Mouse (Mus musculus) urinary bladder, postnatal 25 days (tissue): ENCODE measurements at regions not wholly inside any gene's neighbourhood (a gene's known extent, or its start where the extent isn't known, plus 50 kb on each side); places are given as distances from the start of the nearest gene placed in this dataset.

Experiments
- DNase-seq: peaks from one replicate; pipeline ENCODE4 v3.0.0; 2022; ENCODE audit warnings: low spot score

- no peak for DNase-seq
Observed at GRCm38 (mm10) chr2:167757157-167757780, 67.6 kb upstream of the Tmem189 start.

DNA sequence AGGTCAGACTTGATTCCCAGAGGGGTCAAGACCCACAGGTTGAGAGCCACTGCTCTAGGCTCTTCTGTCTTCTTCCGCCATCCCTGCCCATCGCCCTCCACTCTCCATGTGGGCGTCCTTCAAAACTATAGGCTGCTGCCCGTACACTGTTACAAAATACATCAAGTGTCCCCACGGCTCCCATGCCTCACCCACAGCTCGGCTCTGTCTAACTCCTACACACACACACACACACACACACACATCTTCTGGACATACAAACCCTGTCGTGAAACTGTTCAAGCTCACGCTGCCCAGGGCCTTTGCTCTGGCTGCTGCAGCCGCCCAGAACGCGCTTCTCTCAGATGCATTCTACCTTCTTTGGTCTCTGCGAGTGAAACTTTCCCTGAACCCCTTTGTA, 67.1 kb upstream of the Tmem189 start:
- DNase-seq = no peak

DNA sequence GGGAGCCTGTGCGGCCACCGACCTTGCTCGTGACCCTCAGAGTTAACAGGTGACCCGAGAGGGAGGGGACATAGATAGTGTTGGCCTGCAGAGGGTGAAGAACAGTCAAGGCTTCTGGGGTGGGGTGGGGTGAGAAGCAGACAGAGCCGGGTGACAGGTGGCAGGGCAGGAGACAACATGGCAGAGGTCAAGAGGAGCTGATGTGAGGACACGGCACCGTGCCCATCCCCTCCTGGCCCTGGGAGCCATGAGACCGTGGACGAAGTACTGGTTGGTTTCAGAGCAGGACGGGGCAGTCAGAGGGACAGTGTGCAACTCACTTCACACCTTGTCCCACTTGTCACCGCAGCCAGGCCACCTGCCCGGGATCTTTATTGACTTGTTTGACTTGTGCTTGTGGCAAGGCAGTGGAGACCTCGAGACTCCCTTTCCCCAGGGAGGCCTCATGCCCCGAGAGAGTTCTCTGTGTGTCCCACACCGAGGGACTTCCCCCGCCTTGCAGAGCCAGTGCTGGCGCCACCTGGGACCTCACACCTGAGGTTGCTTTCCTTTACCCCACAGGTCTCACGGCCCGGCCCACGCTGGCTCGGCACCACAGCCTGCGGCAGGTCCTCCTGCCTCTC, 65.4 kb upstream of the Tmem189 start:
- no peak for DNase-seq

- no peak for DNase-seq
Observed at GRCm38 (mm10) chr2:167753898-167754297, 64.3 kb upstream of the Tmem189 start.

DNA sequence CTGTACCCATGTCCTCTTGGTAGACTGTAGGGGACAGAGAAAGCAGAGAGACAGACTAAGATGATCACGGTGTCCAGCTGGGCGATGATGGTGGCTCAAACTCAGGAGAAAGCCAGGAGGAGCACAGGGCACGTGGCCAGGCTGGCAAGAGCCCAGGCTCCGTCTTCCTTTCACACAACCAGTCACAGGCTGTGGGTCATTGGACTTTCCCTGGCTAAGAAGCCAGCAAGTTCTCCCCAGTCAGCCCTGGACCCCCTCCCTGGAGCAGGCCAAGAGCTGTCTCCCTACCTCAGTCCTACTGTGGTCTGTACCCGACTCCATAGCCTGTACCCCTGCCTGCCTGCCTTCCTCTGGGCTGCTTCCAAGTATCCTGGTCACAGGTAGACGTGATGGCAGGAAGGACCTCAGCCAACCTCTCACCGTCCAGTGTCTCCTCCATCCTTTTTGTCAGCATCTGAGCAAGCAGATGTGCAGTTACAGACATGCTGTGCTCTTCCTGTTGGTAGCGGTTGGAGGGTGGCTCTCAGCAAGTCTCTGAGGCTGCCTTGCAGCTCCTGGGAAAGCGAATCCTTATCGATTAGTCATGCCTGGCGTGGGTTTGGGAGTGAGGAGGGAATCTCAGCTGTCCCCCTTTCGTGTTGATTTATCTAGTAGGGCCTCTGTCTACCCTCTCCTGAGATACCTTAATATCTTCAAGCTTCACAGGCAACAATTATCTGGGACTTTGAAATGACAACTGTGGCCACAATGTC, 63.4 kb upstream of the Tmem189 start:
- no peak for DNase-seq

DNA sequence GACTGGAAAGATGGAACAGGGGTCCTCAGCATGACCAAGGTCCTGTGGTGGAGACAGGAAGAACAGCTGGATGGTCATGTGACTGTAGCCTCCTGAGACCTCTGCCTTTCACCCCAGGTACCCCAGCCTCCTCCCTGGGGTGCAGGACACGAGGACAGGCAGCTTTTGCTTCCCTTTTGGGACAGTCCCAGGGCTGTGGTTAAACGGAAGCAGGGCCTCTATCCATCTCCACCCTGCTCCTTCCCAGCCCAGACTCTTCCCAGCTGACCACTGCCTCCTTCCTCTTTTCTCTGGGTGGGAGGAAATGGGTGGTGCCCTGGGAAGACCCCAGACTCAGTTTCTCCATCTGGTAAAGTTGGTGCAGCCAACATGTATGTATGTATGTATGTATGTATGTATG, 62.0 kb upstream of the Tmem189 start:
- no peak for DNase-seq

DNA sequence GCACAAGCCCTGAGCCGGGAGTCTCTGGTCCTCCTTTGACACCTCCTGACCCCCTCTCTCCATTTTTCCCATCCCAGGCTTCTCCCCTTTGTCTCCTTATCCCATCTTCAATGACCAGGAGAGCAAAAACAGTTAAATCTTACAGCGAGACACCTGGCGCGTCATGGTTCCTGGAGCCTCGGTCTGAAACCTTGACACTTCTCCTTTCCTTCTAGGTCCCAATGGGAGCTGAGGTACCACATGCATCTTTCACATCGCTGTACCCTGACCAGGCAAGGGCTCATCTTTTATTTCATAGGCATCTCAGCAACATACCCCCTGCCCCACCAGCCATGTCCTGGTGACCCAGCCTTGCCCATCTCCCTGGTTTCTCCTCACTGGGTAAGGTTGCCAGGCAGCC, 58.7 kb upstream of the Tmem189 start:
- no peak for DNase-seq

- no peak for DNase-seq
Observed at GRCm38 (mm10) chr2:167747164-167747843, 57.7 kb upstream of the Tmem189 start.

DNA sequence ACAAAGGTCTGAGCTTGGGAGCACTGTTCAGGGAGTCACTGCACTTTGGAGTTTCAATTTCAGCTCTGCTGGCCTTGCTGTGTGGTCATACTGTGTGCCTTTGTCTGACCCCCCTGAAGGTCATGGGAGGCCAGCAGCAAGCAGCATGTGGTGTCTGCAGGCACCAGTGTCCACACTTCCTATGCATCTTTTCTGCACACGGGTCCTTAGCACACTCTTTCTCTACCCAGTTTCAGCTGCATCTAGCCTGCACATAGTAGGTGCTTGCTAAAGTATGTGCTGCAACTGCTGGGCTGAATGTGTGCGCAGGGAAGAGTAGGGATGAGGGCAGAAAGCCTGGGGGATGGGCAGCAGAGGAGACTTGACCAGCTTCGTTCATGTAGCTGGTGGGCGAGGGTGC, 56.7 kb upstream of the Tmem189 start:
- no peak for DNase-seq

DNA sequence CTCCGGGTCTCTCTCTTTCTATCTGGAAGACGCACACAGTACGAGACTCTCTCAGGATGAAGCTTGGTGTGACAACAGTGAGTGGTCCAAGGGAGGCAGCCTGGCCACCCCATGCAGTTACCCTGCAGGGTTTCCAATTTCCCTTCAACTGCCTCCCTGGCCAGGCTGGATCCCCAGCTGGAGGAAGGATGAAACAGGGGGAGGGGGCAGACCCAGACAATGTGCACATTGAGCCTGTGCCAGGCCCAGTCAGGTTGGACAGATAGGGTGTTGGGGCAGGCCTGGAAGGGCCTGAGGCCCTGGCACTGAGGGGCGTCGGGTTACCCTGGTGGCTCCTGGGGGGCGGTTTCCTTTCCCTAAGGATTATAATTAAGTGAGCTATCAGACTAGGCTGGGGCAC, 55.8 kb upstream of the Tmem189 start:
- DNase-seq = no peak

DNA sequence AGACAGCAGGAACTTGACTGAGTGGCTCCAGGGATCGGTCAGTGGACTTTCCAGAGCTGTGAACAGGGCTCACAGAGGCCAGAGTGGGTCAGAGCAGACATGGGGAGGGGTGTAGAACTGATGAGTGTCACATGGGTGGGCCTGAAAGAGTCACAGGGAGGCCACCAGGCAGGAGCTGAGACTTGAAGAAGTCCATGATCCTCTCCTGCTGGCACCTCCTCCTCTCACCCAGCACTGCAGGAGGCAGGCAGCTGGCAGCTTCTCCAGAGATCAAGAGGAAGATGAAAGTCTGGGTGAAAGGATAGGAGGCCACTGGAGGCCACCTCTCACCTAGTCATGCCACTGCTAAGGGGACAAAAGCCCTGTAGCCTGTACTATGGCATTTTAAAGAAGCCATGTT, 54.5 kb upstream of the Tmem189 start:
- DNase-seq = no peak

DNA sequence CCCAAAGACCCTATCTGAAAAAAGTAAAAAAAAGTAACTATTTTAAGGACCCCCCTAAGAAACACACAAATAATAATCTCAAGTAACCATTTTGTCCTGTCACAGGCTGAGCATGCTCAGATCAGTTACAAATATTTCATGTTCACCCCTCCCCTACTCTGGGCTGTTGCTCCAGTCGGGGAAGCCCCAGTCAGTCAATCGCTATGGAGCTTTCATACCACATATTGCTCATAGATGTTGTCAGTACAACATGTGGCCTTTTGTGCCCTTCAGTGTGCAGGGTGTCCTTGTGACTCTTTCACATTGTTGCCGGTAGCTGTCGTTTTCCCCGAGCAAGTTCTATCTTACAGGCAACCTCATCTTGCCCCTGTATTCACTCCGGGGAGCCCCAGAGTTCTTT, 52.9 kb upstream of the Tmem189 start:
- DNase-seq = no peak

GRCm38 (mm10) chr2:167740516-167741189, 51.0 kb upstream of the Tmem189 start:
- DNase-seq = no peak
